Mouse (Mus musculus) neural tube, embryonic 15.5 days (tissue): ENCODE results near the gene Dnase2b. TPM values are rescaled to one million over a fixed set of nuclear protein-coding genes. Genes with fewer than 3 reads are reported as not detected.

ENCODE experiments used
- polyA plus RNA-seq: library from polyadenylated mRNA; unstranded; fragments of >200 nt; fragmentation: Nextera tagmentation; extraction: Ambion mirVana; gene quantifications from 2 replicates; pipeline ENCODE4 v1.2.1, GENCODE M21; 2015

Gene Dnase2b
- polyA plus RNA-seq, 1 experiment from 2014 or later, result not detected

Other genes starting within 250 kb of the Dnase2b start
- 16.7 and 19.3 TPM in 2 replicates for gene Ssx2ip, start 211.0 kb downstream of the Dnase2b start, polyA plus RNA-seq
- gene Ctbs, start 165.8 kb downstream of the Dnase2b start, polyA plus RNA-seq, result 5.3 and 5.7 TPM in 2 replicates
- 4.3 and 5.6 TPM in 2 replicates for gene Spata1, start 115.8 kb downstream of the Dnase2b start, polyA plus RNA-seq
- gene Gng5, start 115.8 kb downstream of the Dnase2b start, polyA plus RNA-seq, result 363 and 428 TPM in 2 replicates
- 35.2 and 40.6 TPM in 2 replicates for gene Rpf1, start 94.2 kb downstream of the Dnase2b start, polyA plus RNA-seq
- 0.15 TPM in 1 of 2 replicates, not detected in the other for gene Uox, start 45.2 kb downstream of the Dnase2b start, polyA plus RNA-seq
- gene 4930503B20Rik, start 35.7 kb upstream of the Dnase2b start, polyA plus RNA-seq, result not detected in 2 replicates
- 0.46 and 0.63 TPM in 2 replicates for gene Samd13, start 70.0 kb upstream of the Dnase2b start, polyA plus RNA-seq
- 169 and 193 TPM in 2 replicates for gene Prkacb, start 197.4 kb upstream of the Dnase2b start, polyA plus RNA-seq
- 8.9 and 11.4 TPM in 2 replicates for gene Ttll7, start 236.8 kb upstream of the Dnase2b start, polyA plus RNA-seq